Mouse (Mus musculus): ENCODE measurements around the gene Mrps36. TPM values are rescaled to one million over a fixed set of nuclear protein-coding genes. Genes with fewer than 3 reads are reported as not detected.

The Mrps36 gene
- polyA plus RNA-seq, 1 experiment from 2014 or later: 236 TPM

- Histone ChIP-seq H3K4me1 (no peaks in the 10 kb centered on the region), H3K4me2 (no peak overlapping the region), H3K36me3 (peaks cover 85% of the 10 kb centered on the region), H3K9ac (no peak overlapping the region), H3K27ac (replicated peaks) (no peak overlapping the region), H3K4me3 (no peak overlapping the region), H3K27me3 (replicated peaks) (no peaks in the 10 kb centered on the region), H3K9me3 (no peaks in the 10 kb centered on the region)
- WGBS: 93% methylated on average over 10 of the region's 10 CpGs
- ATAC-seq (ENCODE audit: extremely low read depth, insufficient number of reproducible peaks, low FRiP score, low TSS enrichment): no peak
Observed at GRCm38 (mm10) chr13:100698866-100699265, 45.6 kb downstream of the Mrps36 start.

- H3K4me1 ChIP-seq: no peaks in the 10 kb centered on the region
- 85% methylated on average over 3 of the region's 3 CpGs for WGBS
- ATAC-seq (ENCODE audit: extremely low read depth, insufficient number of reproducible peaks, low FRiP score, low TSS enrichment): no peak
- peaks cover 73% of the 10 kb centered on the region for H3K36me3 ChIP-seq
- no peak overlapping the region for H3K9ac ChIP-seq
- H3K9me3 ChIP-seq: no peaks in the 10 kb centered on the region
- H3K27me3 ChIP-seq (replicated peaks): no peaks in the 10 kb centered on the region
- no peak overlapping the region for H3K4me3 ChIP-seq
- no peak overlapping the region for H3K27ac ChIP-seq (replicated peaks)
- no peak overlapping the region for H3K4me2 ChIP-seq
Observed at GRCm38 (mm10) chr13:100697541-100697940, 46.9 kb downstream of the Mrps36 start.

GRCm38 (mm10) chr13:100687513-100687912, 56.9 kb downstream of the Mrps36 start:
- Histone ChIP-seq H3K9me3 (no peaks in the 10 kb centered on the region), H3K4me3 (no peak overlapping the region), H3K27ac (replicated peaks) (no peak overlapping the region), H3K27me3 (replicated peaks) (no peaks in the 10 kb centered on the region), H3K36me3 (peaks cover 10% of the 10 kb centered on the region; the same call in 1 of the 2 replicates), H3K4me1 (no peaks in the 10 kb centered on the region), H3K9ac (no peak overlapping the region), H3K4me2 (no peak overlapping the region)
- no peak for ATAC-seq (ENCODE audit: extremely low read depth, insufficient number of reproducible peaks, low FRiP score, low TSS enrichment)
- WGBS: 61% methylated on average over 7 of the region's 7 CpGs

Other genes with a start within 250 kb of the Mrps36 start
- 2.5 and 2.6 TPM in 2 replicates for gene Ocln, start 191.9 kb downstream of the Mrps36 start, polyA plus RNA-seq (2015; fragmentation: Nextera tagmentation; extraction: Ambion mirVana)
- gene Marveld2, start 127.7 kb downstream of the Mrps36 start, polyA plus RNA-seq (2015; fragmentation: Nextera tagmentation; extraction: Ambion mirVana): 4.0 TPM in 2 replicates
- 230 and 262 TPM in 2 replicates for gene Ak6, start 93.7 kb downstream of the Mrps36 start, polyA plus RNA-seq (2015; fragmentation: Nextera tagmentation; extraction: Ambion mirVana)
- 22.2 and 22.9 TPM in 2 replicates for gene Rad17, start 93.6 kb downstream of the Mrps36 start, polyA plus RNA-seq (2015; fragmentation: Nextera tagmentation; extraction: Ambion mirVana)
- 7.1 and 7.8 TPM in 2 replicates for gene Taf9, start 93.1 kb downstream of the Mrps36 start, polyA plus RNA-seq (2015; fragmentation: Nextera tagmentation; extraction: Ambion mirVana)
- gene Ccdc125, start 74.9 kb downstream of the Mrps36 start, polyA plus RNA-seq (2015; fragmentation: Nextera tagmentation; extraction: Ambion mirVana): 3.8 and 4.1 TPM in 2 replicates
- 64.1 and 69.7 TPM in 2 replicates for gene Cdk7, start 13.7 kb downstream of the Mrps36 start, polyA plus RNA-seq (2015; fragmentation: Nextera tagmentation; extraction: Ambion mirVana)
- 19.2 and 20.4 TPM in 2 replicates for gene Cenph, start 31.2 kb upstream of the Mrps36 start, polyA plus RNA-seq (2015; fragmentation: Nextera tagmentation; extraction: Ambion mirVana)
- gene Ccnb1, start 41.9 kb upstream of the Mrps36 start, polyA plus RNA-seq (2015; fragmentation: Nextera tagmentation; extraction: Ambion mirVana): 191 and 222 TPM in 2 replicates
- gene Slc30a5, start 88.8 kb upstream of the Mrps36 start, polyA plus RNA-seq (2015; fragmentation: Nextera tagmentation; extraction: Ambion mirVana): 31.0 and 31.3 TPM in 2 replicates

Data from heart, embryonic 13.5 days (tissue).